Mouse (Mus musculus) CH12.LX (cell line): ENCODE measurements around the gene Chit1. TPM values are rescaled to one million over a fixed set of nuclear protein-coding genes. Genes with fewer than 3 reads are reported as not detected.

Experiments used
- DNase-seq: peaks from one replicate; pipeline ENCODE4 v3.0.0-alpha.2; 2013; ENCODE audit errors: extremely low read depth
- H3K27ac ChIP-seq: 2 replicates; pipeline ENCODE4 v1.5.1; 2012; ENCODE audit warnings: low read depth, mild to moderate bottlenecking, control low read depth, moderate library complexity; ENCODE audit not compliant: insufficient read depth
- H3K27me3 ChIP-seq: replicated peaks from 2 replicates; pipeline ENCODE3; 2012; ENCODE audit warnings: inconsistent platforms
- H3K36me3 ChIP-seq, 2 experiments: replicated peaks in 1 of 2; 2 replicates each; pipeline versions ENCODE3 to v1.6.1; 2012; ENCODE audit warnings: inconsistent platforms in 1 of 2, low read length in 1 of 2, mild to moderate bottlenecking in 1 of 2, mixed read lengths in 1 of 2, moderate library complexity in 1 of 2; ENCODE audit not compliant: control insufficient read depth in 1 of 2, insufficient read depth in 1 of 2
- H3K4me1 ChIP-seq, 2 experiments: 2 replicates each; pipeline ENCODE4 v1.6.1; 2012; ENCODE audit warnings: inconsistent platforms in 1 of 2, moderate library complexity in 1 of 2; ENCODE audit not compliant: insufficient read depth in 2 of 2, control insufficient read depth in 1 of 2
- H3K4me2 ChIP-seq: 2 replicates; pipeline ENCODE4 v1.6.1; 2012; ENCODE audit warnings: low read depth, mild to moderate bottlenecking, control low read depth; ENCODE audit not compliant: poor library complexity, insufficient read depth, severe bottlenecking
- H3K4me3 ChIP-seq, 3 experiments: fragments of 150-350 bp in 1 of 3; sonication (generic) in 1 of 3; replicated peaks in 1 of 3; 2 replicates each; pipeline versions ENCODE3 to v1.5.1; 2011 to 2012; ENCODE audit warnings: low read depth in 2 of 3, low read length in 2 of 3, mild to moderate bottlenecking in 2 of 3, moderate library complexity in 2 of 3, control low read depth in 1 of 3, improper control_type of control experiment in 1 of 3, inconsistent platforms in 1 of 3, mixed read lengths in 1 of 3; ENCODE audit not compliant: poor library complexity in 1 of 3
- H3K79me2 ChIP-seq: replicated peaks from 2 replicates; pipeline ENCODE4 v1.6.1; 2012; ENCODE audit warnings: mild to moderate bottlenecking, moderate library complexity; ENCODE audit not compliant: control insufficient read depth, poor library complexity, insufficient read depth, severe bottlenecking; ENCODE audit errors: extremely low read depth
- H3K9ac ChIP-seq: 2 replicates; pipeline ENCODE4 v1.6.1; 2012; ENCODE audit warnings: low read depth, mild to moderate bottlenecking, control low read depth, moderate library complexity; ENCODE audit not compliant: insufficient read depth
- H3K9me3 ChIP-seq: replicated peaks from 2 replicates; pipeline ENCODE3; 2012; ENCODE audit warnings: low read length, inconsistent platforms, mixed read lengths
- BHLHE40 ChIP-seq: IDR thresholded peaks from 2 replicates; pipeline ENCODE4 v1.6.1; 2011; ENCODE audit warnings: mild to moderate bottlenecking, low read depth, low read length, improper control_type of control experiment
- CHD1 ChIP-seq: IDR thresholded peaks from 2 replicates; pipeline ENCODE4 v1.6.1; 2012; ENCODE audit warnings: low read depth, low read length, improper control_type of control experiment, inconsistent platforms
- CTCF ChIP-seq, 2 experiments: IDR thresholded peaks in 1 of 2; conservative IDR thresholded peaks in 1 of 2; 2 replicates each; pipeline ENCODE4 v1.5.1; 2011 to 2012; ENCODE audit warnings: low read depth in 2 of 2, low read length in 2 of 2, improper control_type of control experiment in 1 of 2, inconsistent platforms in 1 of 2, mild to moderate bottlenecking in 1 of 2, moderate library complexity in 1 of 2
- E2F4 ChIP-seq: IDR thresholded peaks from 2 replicates; pipeline ENCODE4 v1.6.1; 2011; ENCODE audit warnings: low read depth, low read length, improper control_type of control experiment; ENCODE audit not compliant: insufficient replicate concordance
- ELF1 ChIP-seq: IDR thresholded peaks from 2 replicates; pipeline ENCODE4 v1.6.1; 2014; ENCODE audit warnings: low read depth, mild to moderate bottlenecking, inconsistent platforms, low read length, improper control_type of control experiment
- GABPA ChIP-seq: IDR thresholded peaks from 2 replicates; pipeline ENCODE4 v1.6.1; 2012; ENCODE audit warnings: low read depth, low read length, improper control_type of control experiment, inconsistent platforms; ENCODE audit not compliant: insufficient replicate concordance
- HCFC1 ChIP-seq: IDR thresholded peaks from 2 replicates; pipeline ENCODE4 v1.6.1; 2012; ENCODE audit warnings: low read depth, mild to moderate bottlenecking, inconsistent platforms, low read length, improper control_type of control experiment
- JUN ChIP-seq: IDR thresholded peaks from 2 replicates; pipeline ENCODE4 v1.6.1; 2011; ENCODE audit warnings: low read depth, mild to moderate bottlenecking, low read length, improper control_type of control experiment, moderate library complexity; ENCODE audit not compliant: insufficient read depth
- JUND ChIP-seq: conservative IDR thresholded peaks from 2 replicates; pipeline ENCODE4 v1.6.1; 2011; ENCODE audit warnings: low read depth, low read length, improper control_type of control experiment
- KAT2A ChIP-seq: IDR thresholded peaks from 2 replicates; pipeline ENCODE4 v1.6.1; 2012; ENCODE audit warnings: low read length, improper control_type of control experiment, inconsistent platforms; ENCODE audit not compliant: insufficient replicate concordance
- MAFK ChIP-seq: IDR thresholded peaks from 2 replicates; pipeline ENCODE4 v1.6.1; 2011; ENCODE audit warnings: low read length, improper control_type of control experiment; ENCODE audit not compliant: insufficient replicate concordance
- MAX ChIP-seq: IDR thresholded peaks from 2 replicates; pipeline ENCODE4 v1.6.1; 2011; ENCODE audit warnings: low read length, improper control_type of control experiment
- MAZ ChIP-seq: IDR thresholded peaks from 2 replicates; pipeline ENCODE4 v1.6.1; 2012; ENCODE audit warnings: low read depth, mild to moderate bottlenecking, inconsistent platforms, low read length, improper control_type of control experiment, moderate library complexity
- MEF2A ChIP-seq: IDR thresholded peaks from 2 replicates; pipeline ENCODE4 v1.6.1; 2014; ENCODE audit warnings: low read depth, mild to moderate bottlenecking, inconsistent platforms, low read length, improper control_type of control experiment, borderline replicate concordance
- MXI1 ChIP-seq: IDR thresholded peaks from 2 replicates; pipeline ENCODE4 v1.6.1; 2011; ENCODE audit warnings: mild to moderate bottlenecking, low read depth, low read length, improper control_type of control experiment
- MYC ChIP-seq: IDR thresholded peaks from 2 replicates; pipeline ENCODE4 v1.6.1; 2011; ENCODE audit warnings: low read depth, mild to moderate bottlenecking, improper control_type of control experiment, low read length
- NELFE ChIP-seq: IDR thresholded peaks from 2 replicates; pipeline ENCODE4 v1.6.1; 2011; ENCODE audit warnings: low read depth, low read length, improper control_type of control experiment
- NRF1 ChIP-seq: IDR thresholded peaks from 2 replicates; pipeline ENCODE4 v1.6.1; 2014; ENCODE audit warnings: low read depth, mild to moderate bottlenecking, inconsistent platforms, low read length, improper control_type of control experiment, moderate library complexity
- PAX5 ChIP-seq: IDR thresholded peaks from 2 replicates; pipeline ENCODE4 v1.6.1; 2012; ENCODE audit warnings: low read length, inconsistent platforms, mixed read lengths
- RCOR1 ChIP-seq: conservative IDR thresholded peaks from 2 replicates; pipeline ENCODE4 v1.6.1; 2012; ENCODE audit warnings: low read depth, mild to moderate bottlenecking, inconsistent platforms, low read length, improper control_type of control experiment
- SMC3 ChIP-seq: IDR thresholded peaks from 2 replicates; pipeline ENCODE4 v1.6.1; 2011; ENCODE audit warnings: low read depth, low read length, improper control_type of control experiment
- TBP ChIP-seq: conservative IDR thresholded peaks from 2 replicates; pipeline ENCODE4 v1.6.1; 2011; ENCODE audit warnings: low read depth, low read length, improper control_type of control experiment
- TCF12 ChIP-seq: IDR thresholded peaks from 2 replicates; pipeline ENCODE4 v1.6.1; 2014; ENCODE audit warnings: low read depth, mild to moderate bottlenecking, inconsistent platforms, low read length, improper control_type of control experiment
- UBTF ChIP-seq: IDR thresholded peaks from 2 replicates; pipeline ENCODE4 v1.6.1; 2012; ENCODE audit warnings: low read depth, mild to moderate bottlenecking, inconsistent platforms, low read length, improper control_type of control experiment, moderate library complexity
- USF1 ChIP-seq: IDR thresholded peaks from 2 replicates; pipeline ENCODE4 v1.6.1; 2014; ENCODE audit warnings: low read depth, mild to moderate bottlenecking, inconsistent platforms, low read length, improper control_type of control experiment
- ZKSCAN1 ChIP-seq: IDR thresholded peaks from 2 replicates; pipeline ENCODE4 v1.6.1; 2012; ENCODE audit warnings: low read depth, inconsistent platforms, low read length, improper control_type of control experiment, borderline replicate concordance
- ZNF384 ChIP-seq: IDR thresholded peaks from 2 replicates; pipeline ENCODE4 v1.6.1; 2012; ENCODE audit warnings: low read depth, low read length, improper control_type of control experiment, inconsistent platforms
- dilution Hi-C: fragments of 300-500 bp; cut with MboI; formaldehyde crosslinking; loops from 2 replicates; pipeline ENCODE4 v1.14.3; 2020; ENCODE audit warnings: low sequenced_read_pairs; ENCODE audit not compliant: extremely low pct_unique_long_range_greater_than_20kb, extremely low pct_ligation_motif_present
- in situ Hi-C: fragments of 300-500 bp; cut with MboI; formaldehyde crosslinking; loops from 3 replicates; pipeline ENCODE4 v1.14.3; 2019; ENCODE audit warnings: low sequenced_read_pairs, low pct_ligation_motif_present, low pct_unique_long_range_greater_than_20kb, mixed read lengths
- polyA plus RNA-seq: library from polyadenylated mRNA; unstranded; fragments of >175 nt; gene quantifications from 2 replicates; pipeline ENCODE4 v1.2.1, GENCODE M21; 2012; ENCODE audit warnings: low read depth; ENCODE audit not compliant: insufficient read length
- total RNA-seq, 2 experiments: library from RNA; depleted of rRNA; stranded (reverse); fragments of 300-350 nt in 1 of 2; fragments of >200 nt in 1 of 2; gene quantifications; 2 replicates each; pipeline ENCODE4 v1.2.3; 2012 to 2014

Gene Chit1
- total and polyA plus RNA-seq, 3 experiments = 0.25 to 0.47 (median 0.36) TPM

DNA sequence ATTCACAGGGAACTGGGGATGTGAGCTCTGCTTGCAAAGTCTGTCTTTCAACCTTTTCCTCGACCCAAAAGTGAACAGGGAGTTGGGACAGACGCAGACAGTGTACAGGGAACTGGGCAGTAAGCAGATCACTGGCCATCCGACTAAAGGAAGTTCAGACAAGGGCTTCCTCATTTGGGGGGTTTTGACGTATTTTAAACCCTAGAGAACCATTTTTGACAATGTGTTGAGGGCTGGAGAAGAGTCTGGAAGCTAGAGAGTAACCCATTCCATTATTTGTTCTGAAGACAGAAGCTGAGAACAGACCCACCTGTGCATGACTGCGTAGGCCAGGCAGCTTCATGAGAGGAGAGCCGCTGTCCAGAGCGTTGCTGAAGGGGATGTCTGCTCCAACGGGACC is 27.4 kb upstream of the Chit1 start:
- Histone ChIP-seq H3K27me3 (peaks cover 37% of the 10 kb centered on the region), H3K36me3 (no peaks in the 10 kb centered on the region), H3K4me2 (no peak overlapping the region), H3K79me2 (no peaks in the 10 kb centered on the region), H3K4me1 (peaks cover 20 to 44% of the 10 kb centered on the region in 2 experiments), H3K9me3 (no peaks in the 10 kb centered on the region)
- DNase-seq = no peak
- in situ Hi-C loops (no loop called here), dilution Hi-C loops (no loop called here)
- TF ChIP-seq GABPA (no peak), TCF12 (no peak), ZNF384 (no peak), E2F4 (no peak), RCOR1 (no peak), JUN (no peak), MAFK (no peak), ELF1 (no peak), NELFE (no peak), USF1 (no peak), SMC3 (no peak), MAZ (no peak), CHD1 (no peak), TBP (no peak), BHLHE40 (no peak), KAT2A (no peak), MEF2A (no peak), PAX5 (no peak), MAX (no peak)
- TF ChIP-seq, all 38 proteins: peak for 0
- Histone ChIP-seq H3K9ac (no peak overlapping the region), H3K27ac (no peak overlapping the region), H3K4me3 (no peak overlapping the region)

DNA sequence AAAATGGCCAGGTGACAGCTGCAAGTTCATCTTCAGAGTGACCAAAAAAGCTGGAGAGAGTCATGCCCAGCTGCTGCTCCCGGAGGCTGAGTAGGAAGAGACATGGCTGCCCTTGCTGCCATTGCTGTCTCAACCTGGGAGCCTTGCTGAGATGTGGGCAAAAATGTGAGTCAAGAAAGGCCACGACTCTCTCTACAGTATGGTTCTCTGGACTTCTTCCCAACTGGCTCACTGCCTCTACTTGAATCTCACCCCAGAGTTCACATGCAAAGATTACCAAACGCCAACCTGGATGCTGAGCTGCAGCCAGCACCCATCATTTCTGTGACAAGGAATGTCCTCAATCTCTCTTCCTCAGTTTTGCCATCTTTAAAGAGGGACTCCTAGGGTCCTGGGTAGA is 26.9 kb upstream of the Chit1 start:
- no peak overlapping the region for H3K4me3 ChIP-seq
- H3K9ac ChIP-seq = no peak overlapping the region
- in situ Hi-C loops = no loop called here
- no peaks in the 10 kb centered on the region for H3K36me3 ChIP-seq
- H3K27ac ChIP-seq = no peak overlapping the region
- H3K79me2 ChIP-seq = no peaks in the 10 kb centered on the region
- DNase-seq = no peak
- no peak overlapping the region for H3K4me2 ChIP-seq
- dilution Hi-C loops = no loop called here
- no peaks in the 10 kb centered on the region for H3K9me3 ChIP-seq
- H3K4me1 ChIP-seq = peaks cover 20 to 44% of the 10 kb centered on the region in 2 experiments
- H3K27me3 ChIP-seq = peaks cover 37% of the 10 kb centered on the region
- TF ChIP-seq PAX5 (no peak), MYC (no peak), KAT2A (no peak), JUN (no peak), HCFC1 (no peak), RCOR1 (no peak), UBTF (no peak), NRF1 (no peak), ZNF384 (no peak), BHLHE40 (no peak), MAFK (no peak), MEF2A (no peak), MAZ (no peak), CTCF (conservative IDR thresholded peaks at IDR 0.05 in 1 of 2, IDR thresholded peaks at IDR 0.05 in 1 of 2; ENCODE audit: low read depth in 2 of 2, low read length in 2 of 2) (no peak), ELF1 (no peak), JUND (no peak), MXI1 (no peak), ZKSCAN1 (no peak)
